Mouse (Mus musculus) heart, postnatal 36 days (tissue): ENCODE data around the gene Abhd17b. TPM values are rescaled to one million over a fixed set of nuclear protein-coding genes. Genes with fewer than 3 reads are reported as not detected.
"Not testable (repeated sequence)": the region's sequence is repeated elsewhere in the genome, so short reads cannot be mapped to it uniquely, and the experiment has no call there.

ENCODE experiments used
- DNase-seq, 2 experiments: peaks; one replicate each; pipeline ENCODE4 v3.0.0; 2021 to 2022
- intact Hi-C: fragments of 180-260 bp; cut with DNase I; formaldehyde crosslinking; loops from one replicate; pipeline ENCODE4 v1.15.1; 2025
- total RNA-seq, 2 experiments: library from RNA; stranded (reverse); gene quantifications; 2 replicates each; pipeline ENCODE4 v1.2.3; 2021

Abhd17b gene
- total RNA-seq, 2 experiments from 2014 or later = 13.6 to 14.3 TPM

DNA sequence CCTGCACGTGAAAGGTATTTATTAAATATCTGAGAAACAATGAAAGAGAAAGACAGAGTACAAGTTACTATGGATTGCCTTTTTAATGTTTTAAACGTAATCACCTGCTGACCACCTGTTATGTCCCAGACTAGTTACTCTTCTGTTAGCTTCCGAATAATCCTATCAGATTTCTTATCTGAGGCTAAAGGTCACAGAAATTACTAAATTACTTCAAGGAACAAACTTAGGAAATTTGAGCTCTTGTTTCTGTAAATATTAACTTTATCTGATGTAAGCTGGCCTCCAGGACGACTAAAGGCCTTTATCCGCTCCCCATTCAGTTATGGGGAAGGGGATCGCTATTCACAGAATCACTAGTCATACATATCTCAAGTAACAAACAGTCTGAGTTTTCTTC lies 1.3 kb upstream of the Abhd17b start:
- intact Hi-C loops = loop anchor here (2.0 to 10.0 kb wide), 4 partner anchors 79 to 379 kb away; partner anchors contain the start of gene Zfand5
- DNase-seq = no peak

GRCm38 (mm10) chr19:21652285-21653171 lies 457 bp upstream of the Abhd17b start, which contains the start of gene 1110059E24Rik:
Gene 1110059E24Rik (minus strand): TSS chr19:21652976.
- intact Hi-C loops = loop anchor here (2.0 to 10.0 kb wide), 4 partner anchors 80 to 380 kb away; partner anchors contain the start of gene Zfand5

DNA sequence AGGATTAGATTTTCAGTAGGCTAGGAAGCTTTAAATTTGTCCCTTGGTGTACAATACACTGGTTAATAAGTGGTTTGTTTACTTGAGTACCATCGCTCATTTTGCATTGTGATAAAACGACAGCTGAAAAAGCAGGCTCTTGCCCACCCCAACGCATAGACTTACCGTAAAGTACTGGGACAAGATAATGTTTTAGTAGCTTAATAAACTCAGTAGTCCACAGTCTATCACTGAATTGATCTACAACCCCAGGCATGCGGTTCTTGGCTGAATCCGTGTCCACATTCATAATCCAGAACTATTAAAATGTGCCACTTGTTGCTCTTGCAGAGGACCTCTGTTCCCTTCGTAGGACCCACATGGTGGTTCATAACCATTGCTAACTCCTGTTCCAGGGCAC lies 1.8 kb downstream of the Abhd17b start:
- DNase-seq = no peak
- intact Hi-C loops = loop anchor here (5.0 to 10.0 kb wide), 3 partner anchors 82 to 280 kb away; no protein-coding TSS in a partner anchor

More at GRCm38 (mm10) chr19:21652285-21653171, 457 bp upstream of the Abhd17b start, which contains the start of gene 1110059E24Rik:
- DNase-seq = peak; percentile 92 to 96

GRCm38 (mm10) chr19:21660734-21661133 lies 7.7 kb downstream of the Abhd17b start:
- DNase-seq = no peak
- intact Hi-C loops = no loop called here

GRCm38 (mm10) chr19:21663756-21664456 lies 10.9 kb downstream of the Abhd17b start:
- DNase-seq = no peak
- intact Hi-C loops = no loop called here

DNA sequence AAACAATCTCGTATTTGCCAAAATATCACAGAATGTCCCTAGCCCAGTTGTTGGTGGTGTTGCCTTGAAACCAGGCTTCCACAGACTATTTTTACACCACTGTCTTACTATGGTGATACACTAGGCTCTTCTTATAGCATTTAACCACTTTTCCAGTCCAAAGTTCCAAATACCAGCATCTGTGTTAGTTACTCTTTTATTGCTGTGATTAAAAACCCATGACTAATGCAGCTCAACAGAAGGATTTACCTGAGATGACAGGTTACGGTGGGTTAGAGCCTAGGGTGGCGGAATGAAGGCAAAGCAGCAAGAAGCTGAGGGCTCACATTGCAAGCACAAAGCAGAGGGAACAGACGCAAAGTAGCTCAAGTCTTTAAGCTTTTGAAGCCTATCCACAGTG lies 16.7 kb downstream of the Abhd17b start:
- DNase-seq = no peak
- intact Hi-C loops = no loop called here

- no peak for DNase-seq
- intact Hi-C loops = no loop called here
Observed at GRCm38 (mm10) chr19:21674354-21675096, 21.5 kb downstream of the Abhd17b start.

- no peak for DNase-seq
- intact Hi-C loops = no loop called here
Observed at GRCm38 (mm10) chr19:21680091-21680490, 27.1 kb downstream of the Abhd17b start.

GRCm38 (mm10) chr19:21680986-21681385 lies 28.0 kb downstream of the Abhd17b start:
- intact Hi-C loops = no loop called here
- no peak for DNase-seq

DNA sequence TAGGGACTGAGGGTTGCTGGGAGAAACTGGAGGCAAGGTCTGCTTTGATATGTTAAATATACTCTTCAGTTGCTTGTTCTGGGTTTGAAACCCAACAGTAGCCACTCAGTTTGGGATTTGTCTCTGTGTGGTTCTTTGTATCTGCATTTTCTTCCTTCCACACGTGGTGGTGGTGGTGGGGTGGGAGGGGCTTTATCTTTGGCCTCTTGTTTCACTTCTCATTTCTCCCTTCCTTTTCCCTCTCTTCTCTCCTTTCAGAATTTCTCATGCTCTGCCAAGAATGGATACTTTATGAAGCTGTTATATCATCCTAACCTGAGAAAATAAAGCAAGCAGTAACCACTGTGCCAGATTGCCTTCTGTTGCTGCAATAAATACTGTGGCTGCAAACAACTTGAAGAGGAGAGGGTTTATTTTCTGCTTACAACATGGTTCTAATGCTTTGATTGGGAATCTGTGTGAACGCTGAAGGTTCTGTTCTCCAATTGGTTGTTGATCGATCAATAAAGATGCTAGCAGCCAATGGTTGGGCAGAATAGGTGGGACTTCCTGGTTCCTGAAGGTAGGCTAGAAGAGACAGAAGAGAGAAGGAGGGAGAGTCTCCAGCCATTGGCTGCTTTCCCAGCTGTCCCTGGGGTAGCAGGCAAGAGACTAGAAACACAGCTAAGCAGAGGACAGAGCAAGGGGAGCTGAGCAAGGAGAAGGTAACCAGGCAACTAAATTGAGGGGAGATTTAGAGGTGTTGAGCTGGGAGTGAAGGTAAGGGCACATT lies 60.5 kb downstream of the Abhd17b start:
- intact Hi-C loops = no loop called here
- DNase-seq = peak; percentile 29 to 34

GRCm38 (mm10) chr19:21714278-21714883 lies 61.4 kb downstream of the Abhd17b start:
- intact Hi-C loops = no loop called here
- no peak for DNase-seq

GRCm38 (mm10) chr19:21715005-21715442 lies 62.0 kb downstream of the Abhd17b start:
- no peak for DNase-seq
- intact Hi-C loops = no loop called here

DNA sequence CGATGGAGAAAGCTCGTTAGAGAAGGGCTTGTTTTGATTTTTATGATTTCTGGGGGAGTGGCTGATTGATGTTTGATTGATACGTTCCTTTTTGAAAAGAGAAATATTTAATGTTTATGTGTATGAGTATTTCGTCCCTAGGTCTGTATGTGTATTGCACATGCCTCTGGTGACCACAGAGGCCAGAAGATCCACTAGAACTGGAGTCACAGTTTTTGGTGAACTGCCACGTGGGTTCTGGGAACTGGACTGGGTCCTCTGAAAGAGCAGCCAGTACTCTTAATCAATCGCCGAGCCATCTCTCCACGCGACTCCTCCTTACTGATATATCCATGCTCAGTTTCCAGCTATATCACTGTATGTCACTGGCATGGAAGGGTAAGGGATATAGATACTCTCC lies 62.5 kb downstream of the Abhd17b start:
- intact Hi-C loops = no loop called here
- no peak for DNase-seq

GRCm38 (mm10) chr19:21716456-21716855 lies 63.5 kb downstream of the Abhd17b start:
- intact Hi-C loops = no loop called here
- DNase-seq = no peak

DNA sequence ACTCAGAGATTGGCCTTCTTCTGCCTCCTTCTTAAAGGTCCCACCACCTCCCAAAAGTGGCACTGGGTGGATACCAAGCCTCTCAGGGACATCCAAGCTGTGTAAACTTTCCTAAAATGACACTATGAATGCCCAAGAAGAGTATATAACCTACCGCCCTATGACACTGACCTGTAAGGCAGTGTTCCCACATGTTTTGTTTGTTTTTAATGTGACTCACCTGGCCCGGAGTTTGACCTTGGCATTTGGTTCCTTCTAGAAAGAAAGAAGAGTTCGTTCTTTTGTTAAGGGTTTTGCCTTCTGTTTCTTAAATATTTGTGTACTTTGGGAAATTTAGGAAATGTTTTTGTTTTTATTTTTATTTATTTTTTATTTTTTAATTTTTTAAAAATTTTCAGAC lies 66.2 kb downstream of the Abhd17b start:
- no peak for DNase-seq
- intact Hi-C loops = no loop called here

GRCm38 (mm10) chr19:21720950-21721349 lies 68.0 kb downstream of the Abhd17b start:
- no peak for DNase-seq
- intact Hi-C loops = no loop called here

- intact Hi-C loops, DNase-seq: not testable (repeated sequence)
Observed at GRCm38 (mm10) chr19:21723280-21723679, 70.3 kb downstream of the Abhd17b start.

- DNase-seq = no peak
- intact Hi-C loops = no loop called here
Observed at GRCm38 (mm10) chr19:21723911-21724655, 71.1 kb downstream of the Abhd17b start.

DNA sequence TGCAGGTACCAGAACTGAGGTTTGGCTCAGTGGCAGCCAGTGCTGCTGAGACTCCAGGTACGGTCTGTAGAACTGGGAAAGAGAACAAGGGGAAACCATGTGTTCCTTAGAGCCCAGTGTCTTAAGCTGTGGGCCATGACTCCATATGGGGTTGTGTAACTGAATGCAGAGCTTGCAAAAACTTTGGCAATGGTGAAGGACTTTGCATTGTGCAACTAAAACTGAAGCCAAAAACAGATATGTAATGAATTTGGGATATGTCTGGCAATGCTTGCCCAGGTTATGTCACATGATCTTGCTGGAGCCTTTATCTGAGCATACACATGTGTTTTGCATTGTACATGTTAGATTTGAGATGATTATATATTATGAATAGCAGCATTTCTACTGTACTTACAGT lies 72.2 kb downstream of the Abhd17b start:
- intact Hi-C loops = no loop called here
- DNase-seq = no peak
